Mouse (Mus musculus): ENCODE data around the gene Rpp14. TPM values are rescaled to one million over a fixed set of nuclear protein-coding genes. Genes with fewer than 3 reads are reported as not detected.

Rpp14 gene
- polyA plus RNA-seq, 2 experiments: 20.7 to 49.2 TPM

- H3K9me3 ChIP-seq (ENCODE audit: control insufficient read depth, low read length): no peaks in the 10 kb centered on the region
- H3K27ac ChIP-seq (replicated peaks; ENCODE audit: low read depth, low read length): no peak overlapping the region
- WGBS: 90% methylated on average over 8 of the region's 8 CpGs
- no peak overlapping the region for H3K9ac ChIP-seq (ENCODE audit: low read depth, low read length, severe bottlenecking)
- no peaks in the 10 kb centered on the region for H3K4me1 ChIP-seq (ENCODE audit: control insufficient read depth, insufficient read depth, low read length)
- H3K4me2 ChIP-seq (replicated peaks; ENCODE audit: low read depth, low read length, severe bottlenecking): no peak overlapping the region
- H3K4me3 ChIP-seq (replicated peaks; ENCODE audit: low read length): no peak overlapping the region
- ATAC-seq (ENCODE audit: low FRiP score, low read depth) (no peak), DNase-seq (ENCODE audit: low spot score) (no peak)
- no peaks in the 10 kb centered on the region for H3K36me3 ChIP-seq (ENCODE audit: control insufficient read depth, insufficient read depth, low read length)
- no peak for TF ChIP-seq POLR2A (IDR thresholded peaks at IDR 0.05; ENCODE audit: borderline replicate concordance, extremely low read depth, insufficient read depth, insufficient read length)
- no peaks in the 10 kb centered on the region for H3K27me3 ChIP-seq (ENCODE audit: control insufficient read depth, insufficient read depth, low read length)
Observed at GRCm38 (mm10) chr14:8101886-8102285, 21.7 kb downstream of the Rpp14 start.

- Histone ChIP-seq H3K4me2 (replicated peaks; ENCODE audit: low read depth, low read length, severe bottlenecking) (no peak overlapping the region), H3K27me3 (ENCODE audit: control insufficient read depth, insufficient read depth, low read length) (no peaks in the 10 kb centered on the region), H3K4me1 (ENCODE audit: control insufficient read depth, insufficient read depth, low read length) (no peaks in the 10 kb centered on the region), H3K9ac (ENCODE audit: low read depth, low read length, severe bottlenecking) (no peak overlapping the region), H3K36me3 (ENCODE audit: control insufficient read depth, insufficient read depth, low read length) (no peaks in the 10 kb centered on the region), H3K4me3 (replicated peaks; ENCODE audit: low read length) (no peak overlapping the region), H3K9me3 (ENCODE audit: control insufficient read depth, low read length) (no peaks in the 10 kb centered on the region), H3K27ac (replicated peaks; ENCODE audit: low read depth, low read length) (no peak overlapping the region)
- TF ChIP-seq POLR2A (IDR thresholded peaks at IDR 0.05; ENCODE audit: borderline replicate concordance, extremely low read depth, insufficient read depth, insufficient read length): no peak
- 87% methylated on average over 12 of the region's 12 CpGs for WGBS
- DNase-seq (ENCODE audit: low spot score) (no peak), ATAC-seq (ENCODE audit: low FRiP score, low read depth) (no peak)
Observed at GRCm38 (mm10) chr14:8102676-8103075, 22.5 kb downstream of the Rpp14 start.

GRCm38 (mm10) chr14:8108047-8108446 lies 27.9 kb downstream of the Rpp14 start:
- Histone ChIP-seq H3K27ac (replicated peaks; ENCODE audit: low read depth, low read length) (no peak overlapping the region), H3K4me2 (replicated peaks; ENCODE audit: low read depth, low read length, severe bottlenecking) (no peak overlapping the region), H3K36me3 (ENCODE audit: control insufficient read depth, insufficient read depth, low read length) (no peaks in the 10 kb centered on the region), H3K27me3 (ENCODE audit: control insufficient read depth, insufficient read depth, low read length) (no peaks in the 10 kb centered on the region), H3K9me3 (ENCODE audit: control insufficient read depth, low read length) (no peaks in the 10 kb centered on the region), H3K9ac (ENCODE audit: low read depth, low read length, severe bottlenecking) (no peak overlapping the region), H3K4me3 (replicated peaks; ENCODE audit: low read length) (no peak overlapping the region), H3K4me1 (ENCODE audit: control insufficient read depth, insufficient read depth, low read length) (no peaks in the 10 kb centered on the region)
- WGBS: 66% methylated on average over 4 of the region's 4 CpGs
- no peak for DNase-seq (ENCODE audit: low spot score)
- no peak for TF ChIP-seq POLR2A (IDR thresholded peaks at IDR 0.05; ENCODE audit: borderline replicate concordance, extremely low read depth, insufficient read depth, insufficient read length)
- no peak for ATAC-seq (ENCODE audit: low FRiP score, low read depth)

GRCm38 (mm10) chr14:8108976-8109375 lies 28.8 kb downstream of the Rpp14 start:
- Histone ChIP-seq H3K27me3 (ENCODE audit: control insufficient read depth, insufficient read depth, low read length) (no peaks in the 10 kb centered on the region), H3K4me2 (replicated peaks; ENCODE audit: low read depth, low read length, severe bottlenecking) (no peak overlapping the region), H3K36me3 (ENCODE audit: control insufficient read depth, insufficient read depth, low read length) (no peaks in the 10 kb centered on the region), H3K9me3 (ENCODE audit: control insufficient read depth, low read length) (no peaks in the 10 kb centered on the region), H3K27ac (replicated peaks; ENCODE audit: low read depth, low read length) (no peak overlapping the region), H3K4me3 (replicated peaks; ENCODE audit: low read length) (no peak overlapping the region), H3K9ac (ENCODE audit: low read depth, low read length, severe bottlenecking) (no peak overlapping the region), H3K4me1 (ENCODE audit: control insufficient read depth, insufficient read depth, low read length) (no peaks in the 10 kb centered on the region)
- ATAC-seq (ENCODE audit: low FRiP score, low read depth) (no peak), DNase-seq (ENCODE audit: low spot score) (no peak)
- 86% methylated on average over 1 of the region's 1 CpGs for WGBS
- TF ChIP-seq POLR2A (IDR thresholded peaks at IDR 0.05; ENCODE audit: borderline replicate concordance, extremely low read depth, insufficient read depth, insufficient read length): no peak

- no peak overlapping the region for H3K27ac ChIP-seq (replicated peaks; ENCODE audit: low read depth, low read length)
- H3K9ac ChIP-seq (ENCODE audit: low read depth, low read length, severe bottlenecking): no peak overlapping the region
- H3K4me1 ChIP-seq (ENCODE audit: control insufficient read depth, insufficient read depth, low read length): no peaks in the 10 kb centered on the region
- H3K27me3 ChIP-seq (ENCODE audit: control insufficient read depth, insufficient read depth, low read length): no peaks in the 10 kb centered on the region
- no peaks in the 10 kb centered on the region for H3K36me3 ChIP-seq (ENCODE audit: control insufficient read depth, insufficient read depth, low read length)
- ATAC-seq (ENCODE audit: low FRiP score, low read depth) (no peak), DNase-seq (ENCODE audit: low spot score) (no peak)
- H3K9me3 ChIP-seq (ENCODE audit: control insufficient read depth, low read length): no peaks in the 10 kb centered on the region
- no peak for TF ChIP-seq POLR2A (IDR thresholded peaks at IDR 0.05; ENCODE audit: borderline replicate concordance, extremely low read depth, insufficient read depth, insufficient read length)
- no peak overlapping the region for H3K4me2 ChIP-seq (replicated peaks; ENCODE audit: low read depth, low read length, severe bottlenecking)
- no peak overlapping the region for H3K4me3 ChIP-seq (replicated peaks; ENCODE audit: low read length)
- WGBS: 83% methylated on average over 6 of the region's 6 CpGs
Observed at GRCm38 (mm10) chr14:8111545-8111944, 31.4 kb downstream of the Rpp14 start.

GRCm38 (mm10) chr14:8112036-8112435 lies 31.9 kb downstream of the Rpp14 start:
- H3K9ac ChIP-seq (ENCODE audit: low read depth, low read length, severe bottlenecking): no peak overlapping the region
- H3K4me3 ChIP-seq (replicated peaks; ENCODE audit: low read length): no peak overlapping the region
- ATAC-seq (ENCODE audit: low FRiP score, low read depth) (no peak), DNase-seq (ENCODE audit: low spot score) (no peak)
- no peaks in the 10 kb centered on the region for H3K36me3 ChIP-seq (ENCODE audit: control insufficient read depth, insufficient read depth, low read length)
- H3K4me1 ChIP-seq (ENCODE audit: control insufficient read depth, insufficient read depth, low read length): no peaks in the 10 kb centered on the region
- H3K27ac ChIP-seq (replicated peaks; ENCODE audit: low read depth, low read length): no peak overlapping the region
- 82% methylated on average over 8 of the region's 8 CpGs for WGBS
- H3K4me2 ChIP-seq (replicated peaks; ENCODE audit: low read depth, low read length, severe bottlenecking): no peak overlapping the region
- TF ChIP-seq POLR2A (IDR thresholded peaks at IDR 0.05; ENCODE audit: borderline replicate concordance, extremely low read depth, insufficient read depth, insufficient read length): no peak
- H3K27me3 ChIP-seq (ENCODE audit: control insufficient read depth, insufficient read depth, low read length): no peaks in the 10 kb centered on the region
- H3K9me3 ChIP-seq (ENCODE audit: control insufficient read depth, low read length): no peaks in the 10 kb centered on the region
